Mouse (Mus musculus): ENCODE measurements around the gene Rbm47.

The Rbm47 gene

GRCm38 (mm10) chr5:66165748-66166147, 7.2 kb downstream of the Rbm47 start:
- DNase-seq (ENCODE audit: low read depth, low spot score) = no peak

GRCm38 (mm10) chr5:66156431-66156962, 16.4 kb downstream of the Rbm47 start:
- no peak for DNase-seq (ENCODE audit: low read depth, low spot score)

DNA sequence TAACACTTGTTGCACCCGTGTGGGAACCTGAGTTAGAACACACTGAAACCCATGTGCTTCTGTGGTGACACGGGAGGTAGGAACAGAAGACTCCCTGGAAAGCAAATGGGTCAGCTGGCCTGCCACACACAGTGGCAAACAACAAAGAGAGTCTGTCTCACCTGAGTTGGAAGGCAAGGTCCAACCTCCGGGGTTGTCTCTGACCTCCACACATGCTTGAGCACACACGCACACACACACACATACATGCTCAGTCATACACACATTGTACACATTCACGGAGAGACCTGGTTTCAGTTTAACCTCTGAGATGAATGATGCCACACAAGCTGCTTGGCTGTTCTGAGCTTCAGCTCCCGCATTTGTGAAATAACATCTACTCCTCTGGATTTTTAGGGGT, 18.3 kb downstream of the Rbm47 start:
- no peak for DNase-seq (ENCODE audit: low read depth, low spot score)

DNA sequence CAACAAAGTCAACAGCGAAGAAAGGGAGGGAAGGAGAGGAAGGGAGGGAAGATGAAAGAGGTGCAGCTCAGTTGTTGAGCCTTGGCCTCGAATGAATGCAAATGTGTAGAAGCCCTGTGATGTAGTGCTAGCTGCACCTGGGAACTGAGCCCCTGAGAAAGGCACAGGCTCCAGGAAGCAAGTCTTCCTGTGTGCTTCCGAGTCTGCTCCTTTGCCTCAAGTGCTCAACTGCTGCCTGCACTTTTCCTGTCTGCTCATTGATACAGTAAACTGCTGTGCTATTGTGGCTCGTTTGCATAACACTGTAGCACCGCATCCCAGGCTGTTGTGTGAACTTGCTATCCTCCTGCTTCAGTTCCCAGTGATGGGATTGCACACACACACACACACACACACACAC, 19.4 kb downstream of the Rbm47 start:
- DNase-seq (ENCODE audit: low read depth, low spot score) = no peak

- DNase-seq (ENCODE audit: low read depth, low spot score) = no peak
These were observed 21.4 kb downstream of the Rbm47 start for GRCm38 (mm10) chr5:66151301-66152188.

DNA sequence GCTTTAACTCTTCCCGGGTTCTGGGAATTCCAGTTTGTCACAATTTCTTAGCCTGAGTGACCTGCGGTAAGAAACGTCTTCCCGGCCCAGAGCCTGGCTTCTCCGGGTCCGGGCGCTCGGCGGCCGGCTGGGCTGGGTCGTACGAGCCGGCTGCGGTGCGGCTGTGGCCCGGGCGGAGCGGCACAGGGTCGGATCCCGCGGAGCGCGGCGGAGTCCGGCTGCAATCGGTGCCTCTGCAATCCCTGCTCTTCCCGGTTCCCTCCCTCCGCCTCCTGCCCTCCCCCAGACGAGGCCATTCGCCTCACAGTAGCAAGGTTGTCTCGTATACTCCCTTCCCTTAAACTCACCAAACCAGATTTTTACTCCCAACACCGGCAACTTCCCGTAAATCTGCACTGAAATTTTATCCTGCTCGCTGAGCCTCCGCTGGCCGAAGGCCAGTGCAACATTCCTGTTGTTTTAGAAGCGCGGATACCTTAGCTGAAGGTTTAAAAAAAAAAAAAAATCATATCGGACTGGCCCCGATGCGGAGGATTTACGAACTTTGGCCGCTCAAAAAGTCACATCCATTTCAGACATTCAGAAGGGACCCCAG, 22.1 kb downstream of the Rbm47 start:
- peak; percentile 55 for DNase-seq (ENCODE audit: low read depth, low spot score)

DNA sequence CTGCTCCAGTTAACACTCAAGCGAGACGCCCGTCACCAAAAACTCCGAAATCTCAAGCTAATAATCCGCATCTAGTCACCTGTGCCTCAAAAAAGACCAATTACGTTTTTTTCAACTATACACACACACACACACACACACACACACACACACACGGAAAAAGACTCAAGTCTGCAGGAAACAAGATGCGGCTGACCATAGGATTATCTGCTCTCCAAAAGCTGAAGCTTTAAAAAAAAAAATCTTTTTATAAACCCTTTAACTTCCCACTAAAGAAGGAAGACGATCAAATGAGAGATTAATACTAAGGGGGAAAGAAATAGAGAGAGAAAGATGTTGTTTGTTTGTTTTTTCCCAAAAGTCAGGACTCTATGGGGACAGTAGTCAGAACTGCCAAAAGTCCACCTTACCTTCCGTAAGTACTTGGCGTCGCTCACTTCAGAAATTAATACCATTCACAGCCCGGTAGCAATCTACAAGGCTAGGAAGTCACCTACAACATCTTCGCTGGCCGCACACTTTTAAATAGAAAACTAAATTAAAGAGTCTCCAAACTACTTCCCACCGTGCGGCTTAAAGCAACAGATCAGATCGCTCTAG, 22.7 kb downstream of the Rbm47 start:
- peak; percentile 44 for DNase-seq (ENCODE audit: low read depth, low spot score)

DNA sequence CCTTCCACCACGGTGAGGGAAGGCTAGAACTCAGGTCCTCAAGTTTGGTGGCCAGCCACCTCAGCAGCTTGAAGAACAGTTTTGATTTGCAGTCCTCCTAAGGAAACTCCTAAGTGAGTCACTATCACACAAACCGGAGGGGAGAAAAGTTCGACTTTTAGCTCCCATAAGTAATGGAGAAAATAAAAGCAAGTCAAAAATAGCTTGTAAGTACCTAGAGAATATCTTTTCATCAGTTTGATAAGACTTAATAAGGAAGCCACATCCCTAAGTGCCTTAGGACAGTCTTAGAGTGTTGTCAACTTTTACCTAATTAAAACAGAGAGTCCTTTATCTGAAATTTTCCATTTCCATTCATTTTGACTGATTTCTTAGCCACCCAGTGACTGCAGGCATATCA, 23.3 kb downstream of the Rbm47 start:
- DNase-seq (ENCODE audit: low read depth, low spot score) = no peak

DNA sequence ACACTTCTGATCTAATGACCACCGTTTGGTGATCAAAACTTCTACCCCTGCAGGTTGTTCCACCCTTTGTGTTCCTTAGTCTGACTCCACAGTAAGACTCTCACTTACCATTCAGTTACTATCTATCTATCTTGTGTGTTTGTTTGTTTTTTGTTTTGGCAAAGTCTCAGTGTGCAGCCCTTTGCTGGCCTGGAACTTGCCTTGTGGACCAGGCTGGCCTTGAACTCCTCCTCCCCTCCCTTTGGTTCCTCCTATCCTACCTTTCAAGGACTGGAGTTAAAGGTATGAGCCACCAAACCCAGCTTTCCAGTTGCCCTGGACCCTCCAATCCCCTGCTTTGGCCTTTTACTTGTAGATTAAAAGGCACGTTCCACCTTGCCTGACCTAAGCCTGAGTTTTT, 23.8 kb downstream of the Rbm47 start:
- no peak for DNase-seq (ENCODE audit: low read depth, low spot score)

- no peak for DNase-seq (ENCODE audit: low read depth, low spot score)
These were observed 25.6 kb downstream of the Rbm47 start for GRCm38 (mm10) chr5:66147313-66147712.

DNA sequence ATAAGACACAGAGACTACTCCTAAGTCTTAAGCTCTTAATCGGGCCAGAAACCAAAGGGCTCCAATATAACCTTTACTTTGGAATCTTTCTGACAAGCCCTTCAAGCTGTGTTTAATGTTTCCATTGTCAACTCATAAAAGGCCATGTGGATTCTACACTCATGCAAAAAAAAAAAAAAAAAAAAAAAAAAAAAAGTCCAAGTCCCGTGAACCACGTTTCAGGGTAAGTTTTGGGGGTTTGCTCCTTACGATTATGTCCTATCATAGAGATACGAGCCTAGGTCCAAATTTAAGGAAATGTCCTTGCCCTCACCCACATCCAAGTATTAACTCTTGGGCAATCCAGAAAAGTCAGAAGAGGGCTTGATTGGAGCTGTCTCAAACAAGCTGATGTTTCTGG, 27.3 kb downstream of the Rbm47 start:
- DNase-seq (ENCODE audit: low read depth, low spot score) = no peak

DNA sequence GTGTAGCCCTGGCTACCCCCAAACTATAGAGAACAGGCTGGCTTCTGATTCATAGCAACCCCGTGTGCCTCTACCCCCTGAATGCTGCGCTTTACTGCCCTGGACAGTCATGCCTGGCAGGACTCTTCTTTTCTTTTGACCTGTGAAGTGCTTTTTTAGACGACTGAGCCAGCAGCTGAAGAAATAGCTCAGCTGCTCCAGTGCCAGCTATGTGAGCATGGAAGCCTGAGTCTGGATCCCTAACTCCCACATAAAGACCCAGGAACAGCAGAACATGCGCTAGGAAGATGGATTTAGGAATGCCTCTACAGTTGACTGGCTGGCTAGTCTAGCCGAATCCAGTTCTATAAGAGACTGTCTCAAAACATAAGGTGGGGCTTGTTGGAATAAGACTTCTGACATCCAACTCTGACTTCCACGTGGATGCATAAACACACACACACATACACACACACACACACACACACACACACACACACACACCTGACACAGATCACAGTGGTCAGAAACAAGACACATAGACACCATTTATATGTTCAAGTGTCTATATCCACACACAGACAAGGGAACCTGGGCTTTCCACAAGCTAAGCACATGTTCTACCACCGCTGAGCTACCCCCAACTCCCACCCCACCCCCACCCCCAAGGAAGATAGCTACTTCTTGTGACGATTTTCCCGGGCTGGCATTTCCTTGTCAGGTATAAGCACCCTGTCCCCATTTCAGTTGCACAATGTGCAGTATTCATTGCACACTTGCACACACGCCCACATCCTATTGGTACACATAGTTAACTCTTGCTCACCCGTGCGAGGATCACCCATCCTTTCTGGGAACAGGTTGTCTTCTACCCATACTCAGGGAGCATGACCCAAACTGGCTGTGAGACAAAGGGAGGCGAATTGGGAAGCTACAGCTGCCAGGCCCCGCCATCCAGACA, 29.6 kb downstream of the Rbm47 start:
- no peak for DNase-seq (ENCODE audit: low read depth, low spot score)

- no peak for DNase-seq (ENCODE audit: low read depth, low spot score)
These were observed 31.4 kb downstream of the Rbm47 start for GRCm38 (mm10) chr5:66141474-66141873.

- DNase-seq (ENCODE audit: low read depth, low spot score) = no peak
These were observed 33.2 kb downstream of the Rbm47 start for GRCm38 (mm10) chr5:66139634-66140295.

- DNase-seq (ENCODE audit: low read depth, low spot score) = no peak
These were observed 33.7 kb downstream of the Rbm47 start for GRCm38 (mm10) chr5:66139171-66139570.

DNA sequence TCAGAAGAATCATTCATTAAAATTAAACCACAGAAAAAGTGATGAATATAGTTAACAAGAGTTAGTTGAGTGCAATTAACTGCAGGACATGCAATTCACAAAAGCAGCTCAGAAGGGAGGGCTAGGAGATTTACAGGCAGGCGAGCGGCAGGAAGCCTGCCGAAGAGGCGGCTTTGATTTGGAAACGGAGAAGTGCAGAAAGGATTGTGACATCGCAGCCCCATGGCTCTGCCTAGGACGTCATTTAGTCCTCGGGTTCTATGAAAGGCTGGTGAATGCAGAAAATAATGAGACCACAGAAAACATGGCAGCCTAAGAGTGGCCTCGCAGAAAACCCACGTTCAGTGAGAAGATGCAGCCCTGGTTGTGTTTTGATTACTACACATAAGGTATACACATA, 34.3 kb downstream of the Rbm47 start:
- DNase-seq (ENCODE audit: low read depth, low spot score) = no peak

GRCm38 (mm10) chr5:66137250-66137649, 35.7 kb downstream of the Rbm47 start:
- no peak for DNase-seq (ENCODE audit: low read depth, low spot score)

- DNase-seq (ENCODE audit: low read depth, low spot score) = no peak
These were observed 37.1 kb downstream of the Rbm47 start for GRCm38 (mm10) chr5:66135853-66136210.

- no peak for DNase-seq (ENCODE audit: low read depth, low spot score)
These were observed 37.6 kb downstream of the Rbm47 start for GRCm38 (mm10) chr5:66135161-66135852.

- no peak for DNase-seq (ENCODE audit: low read depth, low spot score)
These were observed 38.3 kb downstream of the Rbm47 start for GRCm38 (mm10) chr5:66134578-66134977.
